Mouse (Mus musculus) Muller cell, postnatal 12 days (primary cell): ENCODE measurements around the gene Crybg2.
A peak's percentile ranks its signal among the peaks of the same experiment; 100 is the strongest.

Experiments
- DNase-seq: peaks from one replicate; pipeline ENCODE4 v3.0.0-alpha.2; 2015; ENCODE audit errors: inconsistent ontology term

Gene Crybg2

DNA sequence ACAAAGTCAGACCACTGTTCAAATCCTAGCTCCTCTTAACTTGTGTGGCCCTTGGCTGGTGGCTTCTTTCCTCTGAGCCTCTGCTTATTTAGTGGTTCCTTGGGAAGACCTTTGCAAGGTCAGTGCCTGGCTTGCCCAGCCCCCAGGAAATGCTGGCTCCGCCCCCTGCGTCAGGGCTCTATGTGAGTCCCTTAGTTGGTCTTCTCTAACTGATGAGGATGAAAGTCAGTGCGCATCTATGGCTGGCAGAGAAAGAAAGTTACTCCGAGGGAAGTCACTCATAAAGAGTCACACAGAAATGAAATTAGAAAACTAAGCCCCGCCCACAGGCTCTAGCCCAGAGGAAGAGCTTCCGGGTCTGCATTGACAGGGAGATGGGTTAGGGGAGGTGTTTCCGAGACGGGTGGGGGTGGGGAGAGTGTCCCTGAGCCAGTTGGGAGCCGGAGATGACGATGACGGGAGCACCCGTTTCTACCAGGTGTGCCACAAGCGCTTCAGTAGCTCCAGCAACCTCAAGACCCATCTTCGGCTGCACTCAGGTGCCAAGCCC, 2.4 kb upstream of the Crybg2 start:
- DNase-seq = no peak

GRCm38 (mm10) chr4:134058908-134059307, 1.7 kb upstream of the Crybg2 start:
- DNase-seq = no peak

DNA sequence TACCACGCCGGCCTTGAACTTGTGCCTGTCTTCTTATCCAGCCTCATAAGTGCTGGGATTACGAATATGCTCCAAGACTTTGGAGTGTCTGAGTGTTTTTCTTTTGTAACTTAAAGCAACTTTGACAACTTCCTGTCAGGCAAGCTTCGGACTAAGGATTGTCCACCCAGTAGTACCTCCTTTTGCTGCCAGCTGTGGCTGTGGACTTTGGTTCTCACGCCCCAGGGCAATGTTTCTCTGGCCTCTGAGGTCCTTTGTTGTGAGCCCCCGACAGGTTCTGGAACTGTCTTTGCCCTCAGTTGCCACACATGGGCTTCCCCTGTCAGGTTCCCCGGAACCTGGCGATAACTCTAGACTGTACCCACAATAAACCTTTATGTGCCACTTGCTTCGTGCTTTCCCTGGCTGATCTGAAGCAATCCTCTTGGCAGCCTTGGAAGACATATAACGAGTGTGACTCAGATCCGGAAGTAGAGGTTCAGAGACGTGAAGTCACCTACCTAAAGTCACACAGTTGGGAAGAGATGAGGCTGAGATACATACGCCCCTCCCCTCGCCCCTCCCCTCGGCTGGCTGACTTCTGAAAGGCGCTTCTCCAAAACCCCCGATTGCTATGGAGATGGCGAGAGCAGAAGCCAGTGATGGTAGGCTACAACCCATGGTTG, 683 bp downstream of the Crybg2 start:
- no peak for DNase-seq

DNA sequence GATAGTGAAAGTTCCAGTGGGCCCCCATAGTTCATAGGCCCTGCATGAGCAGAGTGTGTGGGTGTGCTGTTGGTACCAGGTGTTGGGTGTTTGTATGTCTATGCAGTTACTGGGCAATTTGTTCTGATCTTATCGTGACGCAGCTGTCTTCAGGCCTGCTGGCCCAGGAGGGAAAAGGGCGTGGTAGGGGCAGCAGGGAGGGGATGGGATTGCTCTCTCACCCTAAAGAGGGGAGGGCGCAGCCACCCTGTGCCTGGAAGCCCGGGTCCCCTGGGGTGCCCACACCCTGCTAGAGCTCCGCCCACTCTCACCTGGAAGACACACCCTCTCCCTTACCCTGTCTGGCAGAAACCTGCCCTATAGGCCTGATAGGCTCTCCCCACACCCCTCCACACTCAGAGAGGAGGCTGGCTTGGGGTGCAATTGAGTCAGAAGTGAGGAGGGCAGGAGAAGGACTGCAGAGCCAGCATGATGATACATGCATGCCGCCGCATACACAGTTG, 1.4 kb downstream of the Crybg2 start:
- DNase-seq = no peak

- no peak for DNase-seq
These were observed 1.9 kb downstream of the Crybg2 start for GRCm38 (mm10) chr4:134062561-134062960.

DNA sequence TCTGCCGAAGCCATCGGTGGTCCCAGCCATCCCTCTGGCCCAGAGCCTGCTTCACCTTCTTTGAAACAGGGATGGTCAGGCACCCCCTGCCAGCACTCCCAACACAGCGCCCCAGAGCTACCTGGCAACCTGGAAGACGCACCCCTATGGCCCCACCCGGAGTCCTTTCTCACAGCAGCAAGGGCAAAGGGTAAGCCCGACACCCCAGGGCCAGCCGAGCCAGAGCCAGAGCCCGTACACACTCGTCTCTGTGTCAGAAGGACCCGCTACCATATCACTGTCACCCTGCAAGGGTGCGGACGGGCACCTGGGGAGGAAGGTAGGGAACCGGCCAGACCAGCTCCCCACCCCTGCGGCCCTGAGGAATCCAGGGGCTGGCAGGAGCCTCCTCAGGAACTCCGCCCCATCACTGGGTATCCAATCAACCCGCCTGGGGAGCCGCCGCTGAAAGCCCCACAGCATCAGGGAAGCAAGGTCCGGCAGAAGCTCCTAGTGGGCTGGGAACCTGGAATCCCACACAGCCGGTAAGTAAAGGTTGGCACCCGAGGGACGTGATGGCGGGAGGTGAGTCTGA, 4.9 kb downstream of the Crybg2 start:
- DNase-seq = no peak

- no peak for DNase-seq
These were observed 6.8 kb downstream of the Crybg2 start for GRCm38 (mm10) chr4:134067383-134067782.

DNA sequence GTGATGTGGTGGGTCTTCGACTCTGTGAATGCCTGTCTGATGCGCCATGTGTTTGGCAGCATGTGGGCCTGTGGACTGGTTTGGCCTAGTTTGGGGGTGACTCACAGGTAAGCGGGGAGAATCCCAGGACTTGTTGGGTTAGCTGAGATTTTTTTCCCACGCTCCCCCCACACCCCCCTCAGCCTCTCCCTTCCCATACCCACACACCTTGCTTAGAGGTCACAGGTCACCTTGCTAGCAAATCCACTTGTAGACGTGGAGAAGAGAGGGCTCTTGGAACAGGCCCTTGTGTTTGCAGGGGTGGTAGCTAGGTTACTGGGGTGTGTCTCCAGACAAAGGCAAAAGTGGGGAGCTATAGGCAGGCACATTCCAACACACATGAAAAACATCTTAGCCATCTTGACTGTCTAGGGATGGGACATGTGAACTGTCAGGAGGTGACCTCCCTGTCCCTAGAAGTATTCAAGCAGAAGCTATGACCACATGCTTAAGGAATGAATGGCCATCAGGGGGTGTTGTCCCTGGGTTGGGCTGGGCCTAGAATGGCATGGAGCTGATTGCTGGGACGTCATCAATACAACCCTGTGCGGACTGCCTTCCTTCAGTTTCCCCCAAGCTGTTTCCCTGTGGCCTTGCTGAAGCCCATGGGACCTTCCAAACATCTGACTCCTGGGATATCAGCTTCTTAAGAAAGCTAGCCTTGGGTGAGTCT, 7.4 kb downstream of the Crybg2 start:
- DNase-seq = no peak

DNA sequence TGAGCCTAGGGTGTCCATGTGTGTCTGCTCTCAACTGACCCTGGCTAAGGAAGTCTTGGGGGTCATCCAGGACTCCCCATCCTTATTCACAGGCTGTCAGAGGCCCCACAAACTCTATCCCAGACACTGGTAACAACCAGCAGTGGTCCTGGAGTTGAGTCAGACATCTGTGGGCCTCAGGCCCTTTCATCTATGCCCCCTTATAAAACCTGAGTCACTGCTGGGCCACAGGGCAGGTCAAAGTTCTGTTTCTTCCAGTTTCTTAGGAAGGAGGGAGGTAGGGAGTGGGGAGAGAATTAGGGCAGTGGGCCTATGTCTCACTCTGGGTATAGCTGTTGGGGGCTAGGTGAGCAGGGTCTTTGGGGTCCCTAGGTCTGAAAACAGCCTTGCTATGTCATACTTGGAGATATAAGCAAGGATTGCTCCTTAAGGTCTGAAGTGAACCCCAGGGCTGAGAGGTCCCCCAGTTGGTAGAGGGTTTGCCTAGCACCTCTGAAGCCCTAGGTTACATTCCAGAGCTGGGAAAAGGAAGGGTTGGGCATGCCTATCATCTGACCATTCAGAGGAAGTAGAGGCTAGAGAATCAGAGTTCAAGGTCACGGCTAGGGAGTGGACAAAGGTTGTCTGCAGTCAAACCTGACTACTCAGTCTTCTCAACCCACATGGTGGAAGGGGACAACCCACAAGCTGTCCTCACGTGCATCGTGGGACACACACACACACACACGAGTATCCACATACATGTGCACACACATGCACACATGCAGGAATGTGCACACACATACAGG, 8.4 kb downstream of the Crybg2 start:
- no peak for DNase-seq

DNA sequence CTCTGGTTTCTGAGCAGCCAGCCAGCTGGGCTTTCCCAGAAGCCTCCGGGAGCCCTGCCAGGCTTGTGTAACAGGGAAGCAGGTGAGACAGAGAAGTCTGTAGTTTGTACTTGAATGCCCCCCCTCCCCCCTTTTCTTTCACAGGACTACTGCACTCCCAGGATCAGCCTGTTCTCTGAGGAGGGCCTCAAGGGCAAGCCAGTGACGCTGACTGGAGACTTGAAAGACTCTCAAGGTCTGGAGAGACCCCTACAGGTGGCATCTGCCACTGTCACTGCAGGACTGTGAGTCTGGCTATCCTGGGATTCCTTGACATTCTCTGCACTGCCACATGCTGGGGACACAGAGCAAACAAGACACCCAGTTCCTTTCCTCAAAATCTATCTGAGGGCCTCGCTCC, 18.1 kb downstream of the Crybg2 start:
- peak; percentile 47 for DNase-seq

GRCm38 (mm10) chr4:134080674-134081073, 20.1 kb downstream of the Crybg2 start:
- no peak for DNase-seq

DNA sequence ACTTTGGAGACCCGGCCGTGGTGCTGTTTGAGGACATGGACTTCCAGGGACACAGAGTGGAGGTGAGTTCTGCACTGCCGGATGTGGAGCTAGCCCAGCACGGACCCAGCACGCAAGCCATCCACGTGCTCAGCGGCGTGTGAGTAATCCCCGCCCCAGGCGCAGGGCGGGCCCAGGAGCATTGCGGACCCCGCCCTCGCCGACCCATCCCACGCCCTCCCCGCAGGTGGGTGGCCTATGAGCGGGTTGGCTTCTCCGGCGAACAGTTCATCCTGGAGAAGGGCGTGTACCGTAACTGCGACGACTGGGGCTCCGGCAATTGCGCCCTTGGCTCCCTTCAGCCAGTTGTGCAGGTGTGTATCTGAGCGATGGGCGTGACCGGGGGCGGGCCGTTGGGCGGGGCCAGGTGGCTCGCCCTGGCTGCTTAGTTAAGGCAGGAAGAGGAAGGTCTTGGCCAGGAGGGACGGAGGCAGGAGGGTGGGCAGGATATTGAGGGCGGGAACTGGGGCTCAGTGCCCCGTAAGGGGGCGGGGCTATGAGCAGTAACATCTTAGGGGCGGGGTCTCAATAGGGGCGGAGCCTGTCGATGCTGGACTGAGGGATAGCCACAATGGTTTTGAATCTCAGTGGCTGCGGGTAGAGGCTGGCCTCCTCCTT, 21.2 kb downstream of the Crybg2 start:
- DNase-seq = peak; percentile 64

DNA sequence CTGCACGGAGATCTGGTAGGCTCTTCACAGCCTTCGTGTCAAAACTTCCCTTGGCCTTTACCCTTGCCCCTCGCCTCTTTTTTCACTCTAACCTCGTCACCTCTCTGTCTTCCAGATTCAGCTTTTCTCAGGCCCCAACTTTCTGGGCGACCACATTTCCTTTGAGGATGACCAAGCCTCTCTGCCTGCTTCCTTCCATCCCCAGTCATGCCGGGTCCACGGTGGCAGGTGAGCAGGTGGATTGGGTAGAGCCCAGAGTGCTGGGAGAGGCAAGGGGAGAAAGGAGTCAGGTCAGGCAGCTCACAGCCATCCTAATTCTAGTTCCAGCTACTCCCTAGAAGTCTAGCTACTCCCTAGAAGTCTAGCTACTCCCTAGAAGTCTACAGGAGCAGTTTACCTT, 21.8 kb downstream of the Crybg2 start:
- no peak for DNase-seq

GRCm38 (mm10) chr4:134084999-134085398, 24.4 kb downstream of the Crybg2 start:
- DNase-seq = no peak

DNA sequence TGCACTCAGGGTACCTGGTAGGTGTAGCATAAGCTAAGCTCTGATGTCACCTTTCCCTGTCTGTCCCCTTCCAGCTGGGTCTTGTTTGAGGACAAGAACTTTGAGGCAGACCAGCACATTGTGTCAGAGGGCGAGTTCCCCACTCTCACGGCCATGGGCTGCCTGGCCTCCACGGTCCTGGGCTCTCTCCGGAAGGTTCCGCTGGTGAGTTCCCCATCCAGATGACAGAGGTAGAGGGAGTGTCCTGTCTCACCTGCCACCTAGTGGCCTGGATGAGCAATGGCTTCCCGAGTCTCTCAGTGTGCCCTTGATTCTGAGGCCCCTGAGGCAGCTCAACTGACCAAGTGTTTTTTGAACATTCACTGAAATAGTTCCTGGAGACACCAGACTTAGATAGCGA, 26.8 kb downstream of the Crybg2 start:
- DNase-seq = peak; percentile 32

DNA sequence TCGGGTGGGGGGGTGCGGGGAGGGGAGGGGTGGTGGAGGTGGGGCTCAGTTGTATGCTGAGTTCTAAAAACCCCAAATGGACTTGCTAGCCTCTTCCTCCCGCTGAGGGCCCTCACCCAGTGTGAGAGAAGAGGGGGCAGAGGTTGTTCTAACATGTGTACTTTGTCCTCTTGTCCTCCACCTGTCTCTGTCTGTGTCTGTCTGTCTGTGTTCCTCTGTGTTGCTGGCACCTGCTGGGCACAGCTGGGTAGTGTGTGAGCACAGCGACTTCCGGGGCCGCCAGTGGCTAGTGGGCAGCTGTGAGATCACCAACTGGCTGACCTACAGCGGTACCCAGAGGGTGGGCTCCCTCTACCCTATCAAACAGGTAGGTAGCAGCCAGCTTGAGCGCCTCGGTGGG, 28.4 kb downstream of the Crybg2 start:
- no peak for DNase-seq

- DNase-seq = no peak
These were observed 30.1 kb downstream of the Crybg2 start for GRCm38 (mm10) chr4:134090521-134091224.

GRCm38 (mm10) chr4:134091225-134091529, 30.6 kb downstream of the Crybg2 start:
- DNase-seq = no peak

DNA sequence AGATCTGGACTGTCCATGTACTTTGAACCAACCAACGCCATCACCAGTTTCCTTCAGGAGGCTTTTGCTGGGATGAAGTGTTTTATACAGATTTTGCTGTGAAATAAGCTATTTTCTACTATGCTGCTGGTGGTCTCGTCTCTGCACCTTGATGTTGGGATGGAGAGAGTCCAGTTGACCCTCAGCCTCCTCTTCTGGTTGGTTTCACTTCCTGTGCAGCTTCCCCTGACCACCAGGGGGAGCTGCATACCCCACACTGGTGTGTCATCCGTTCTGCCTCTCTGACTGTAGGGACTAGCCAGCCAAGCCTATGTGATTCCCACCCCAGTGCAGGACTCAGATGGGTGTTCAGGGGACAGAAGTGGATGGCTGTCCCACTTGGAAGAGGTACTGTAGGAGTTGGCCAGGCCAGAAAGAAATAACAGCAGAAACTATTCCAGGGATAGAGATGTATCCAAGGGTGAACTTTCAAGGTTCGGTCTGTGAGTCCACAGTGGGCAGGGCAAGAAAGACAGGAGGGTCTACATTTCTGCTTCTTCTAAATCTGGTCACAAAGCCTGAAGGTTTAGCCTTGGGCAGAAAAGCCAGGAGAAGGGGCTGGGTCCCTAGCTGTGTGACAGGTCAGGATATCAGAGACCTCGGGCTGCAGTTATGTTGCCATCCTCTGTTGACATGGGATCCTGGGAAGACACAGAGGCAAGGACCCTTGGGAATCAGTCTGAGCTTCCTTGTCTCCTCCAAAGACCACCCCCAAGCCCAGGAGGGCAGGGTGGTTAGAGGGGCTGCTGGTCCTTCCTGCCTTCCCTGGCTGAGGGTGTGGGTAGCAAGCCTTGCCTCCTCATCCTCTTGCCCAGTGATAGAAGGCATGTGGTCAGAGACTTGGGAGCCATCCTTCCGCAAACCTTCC, 32.0 kb downstream of the Crybg2 start:
- DNase-seq = peak; percentile 19

DNA sequence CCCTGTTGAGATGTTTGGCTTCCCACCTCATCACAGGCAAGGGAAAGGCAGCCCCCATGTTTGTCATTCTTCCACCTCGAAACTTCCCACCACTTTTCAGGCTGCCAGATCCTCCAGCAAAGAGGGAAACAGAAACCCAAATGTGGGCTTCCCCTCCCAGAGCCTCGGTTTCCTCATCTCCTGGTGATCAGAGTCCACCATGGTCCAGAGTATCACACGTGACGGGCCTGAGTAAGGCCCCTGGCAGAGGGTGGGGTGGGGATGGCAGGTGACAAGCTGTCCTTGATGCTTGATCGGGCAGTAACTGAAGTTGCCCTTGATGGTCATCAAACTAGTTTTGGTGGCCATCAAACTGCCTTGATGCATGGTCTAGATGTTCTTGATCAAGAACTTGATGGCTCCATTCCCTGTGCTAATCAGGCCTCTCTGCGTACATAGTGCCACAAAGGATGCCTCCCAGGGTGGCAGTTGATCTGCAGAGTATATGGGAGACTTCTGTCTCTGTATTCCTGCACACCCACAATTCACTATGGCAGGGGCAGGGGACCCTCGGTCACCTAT, 33.5 kb downstream of the Crybg2 start:
- DNase-seq = no peak
